Mouse (Mus musculus) MEL (cell line): ENCODE measurements around the gene Pgbd5. TPM values are rescaled to one million over a fixed set of nuclear protein-coding genes. Genes with fewer than 3 reads are reported as not detected.

ENCODE experiments used
- DNase-seq: peaks from one replicate; pipeline ENCODE4 v3.0.0; 2011; ENCODE audit warnings: low read depth, low spot score
- H3K27ac ChIP-seq: 2 replicates; pipeline ENCODE4 v1.5.1; 2012; ENCODE audit warnings: low read depth, mild to moderate bottlenecking, control low read depth, low read length, moderate library complexity; ENCODE audit not compliant: control insufficient read depth
- H3K27me3 ChIP-seq, 2 experiments: fragments of 150-350 bp in 1 of 2; sonication (generic) in 1 of 2; 2 replicates each; pipeline ENCODE4 v1.6.1; 2012; ENCODE audit warnings: low read length in 2 of 2, mild to moderate bottlenecking in 2 of 2, improper control_type of control experiment in 1 of 2, moderate library complexity in 1 of 2; ENCODE audit not compliant: insufficient read depth in 2 of 2, control insufficient read depth in 1 of 2
- H3K36me3 ChIP-seq, 2 experiments: 2 replicates each; pipeline ENCODE4 v1.6.1; 2012 to 2014; ENCODE audit warnings: low read length in 2 of 2, improper control_type of control experiment in 1 of 2, inconsistent platforms in 1 of 2, mild to moderate bottlenecking in 1 of 2; ENCODE audit not compliant: insufficient read depth in 2 of 2, control insufficient read depth in 1 of 2
- H3K4me1 ChIP-seq, 2 experiments: fragments of 150-350 bp in 1 of 2; sonication (generic) in 1 of 2; 2 replicates each; pipeline ENCODE4 v1.6.1; 2012; ENCODE audit warnings: low read length in 2 of 2, improper control_type of control experiment in 1 of 2, mild to moderate bottlenecking in 1 of 2; ENCODE audit not compliant: insufficient read depth in 2 of 2, control insufficient read depth in 1 of 2
- H3K4me3 ChIP-seq, 2 experiments: fragments of 150-350 bp in 1 of 2; sonication (generic) in 1 of 2; 2 replicates each; pipeline ENCODE4 v1.5.1; 2012; ENCODE audit warnings: low read depth in 2 of 2, low read length in 2 of 2, mild to moderate bottlenecking in 2 of 2, moderate library complexity in 2 of 2, control low read depth in 1 of 2, improper control_type of control experiment in 1 of 2; ENCODE audit not compliant: control insufficient read depth in 1 of 2, insufficient read depth in 1 of 2
- H3K79me2 ChIP-seq: 2 replicates; pipeline ENCODE4 v1.6.1; 2012; ENCODE audit warnings: mild to moderate bottlenecking, low read length, moderate library complexity; ENCODE audit not compliant: control insufficient read depth, poor library complexity, insufficient read depth
- H3K9ac ChIP-seq: 2 replicates; pipeline ENCODE4 v1.6.1; 2012; ENCODE audit warnings: low read depth, mild to moderate bottlenecking, control low read depth, low read length, moderate library complexity; ENCODE audit not compliant: control insufficient read depth, poor library complexity, severe bottlenecking
- H3K9me3 ChIP-seq: fragments of 150-350 bp; sonication (generic); replicated peaks from 2 replicates; pipeline ENCODE4 v1.6.1; 2012; ENCODE audit warnings: mild to moderate bottlenecking, low read length, improper control_type of control experiment, moderate library complexity; ENCODE audit not compliant: insufficient read depth
- CTCF ChIP-seq, 3 experiments: IDR thresholded peaks in 2 of 3; conservative IDR thresholded peaks in 1 of 3; 2 replicates each; pipeline ENCODE4 v1.5.1; 2011 to 2012; ENCODE audit warnings: low read length in 3 of 3, low read depth in 2 of 3, mild to moderate bottlenecking in 2 of 3, improper control_type of control experiment in 1 of 3, inconsistent platforms in 1 of 3, mixed read lengths in 1 of 3, moderate library complexity in 1 of 3; ENCODE audit not compliant: control insufficient read depth in 1 of 3, insufficient read depth in 1 of 3, poor library complexity in 1 of 3, severe bottlenecking in 1 of 3
- E2F4 ChIP-seq: IDR thresholded peaks from 2 replicates; pipeline ENCODE4 v1.6.1; 2011; ENCODE audit warnings: low read depth, low read length, improper control_type of control experiment, borderline replicate concordance
- ELF1 ChIP-seq: IDR thresholded peaks from 2 replicates; pipeline ENCODE4 v1.6.1; 2014; ENCODE audit warnings: low read depth, mild to moderate bottlenecking, inconsistent platforms, low read length, improper control_type of control experiment, moderate library complexity
- EP300 ChIP-seq, 2 experiments: IDR thresholded peaks; 2 replicates each; pipeline ENCODE4 v1.6.1; 2011; ENCODE audit warnings: improper control_type of control experiment in 2 of 2, low read length in 2 of 2, low read depth in 1 of 2, mild to moderate bottlenecking in 1 of 2
- ETS1 ChIP-seq: IDR thresholded peaks from 2 replicates; pipeline ENCODE4 v1.6.1; 2012; ENCODE audit warnings: low read depth, mild to moderate bottlenecking, inconsistent platforms, low read length, improper control_type of control experiment, moderate library complexity
- GABPA ChIP-seq: IDR thresholded peaks from 2 replicates; pipeline ENCODE4 v1.6.1; 2012; ENCODE audit warnings: low read depth, mild to moderate bottlenecking, inconsistent platforms, low read length, improper control_type of control experiment, moderate library complexity
- HCFC1 ChIP-seq: IDR thresholded peaks from 2 replicates; pipeline ENCODE4 v1.6.1; 2012; ENCODE audit warnings: low read depth, mild to moderate bottlenecking, inconsistent platforms, low read length, improper control_type of control experiment, moderate library complexity
- MEF2A ChIP-seq: IDR thresholded peaks from 2 replicates; pipeline ENCODE4 v1.6.1; 2014; ENCODE audit warnings: low read depth, mild to moderate bottlenecking, inconsistent platforms, low read length, improper control_type of control experiment; ENCODE audit not compliant: poor library complexity, insufficient replicate concordance, severe bottlenecking; ENCODE audit errors: extremely low read depth
- RAD21 ChIP-seq: IDR thresholded peaks from 2 replicates; pipeline ENCODE4 v1.6.1; 2011; ENCODE audit warnings: mild to moderate bottlenecking, low read depth, low read length, improper control_type of control experiment
- TCF12 ChIP-seq: IDR thresholded peaks from 2 replicates; pipeline ENCODE4 v1.6.1; 2014; ENCODE audit warnings: low read depth, mild to moderate bottlenecking, inconsistent platforms, low read length, improper control_type of control experiment, moderate library complexity
- UBTF ChIP-seq: IDR thresholded peaks from 2 replicates; pipeline ENCODE4 v1.6.1; 2012; ENCODE audit warnings: low read depth, mild to moderate bottlenecking, inconsistent platforms, low read length, improper control_type of control experiment, moderate library complexity, borderline replicate concordance; ENCODE audit not compliant: insufficient read depth
- USF2 ChIP-seq, 2 experiments: IDR thresholded peaks; 2 replicates each; pipeline ENCODE4 v1.6.1; 2011 to 2012; ENCODE audit warnings: improper control_type of control experiment in 2 of 2, low read length in 2 of 2, borderline replicate concordance in 1 of 2, inconsistent platforms in 1 of 2, low read depth in 1 of 2, mild to moderate bottlenecking in 1 of 2; ENCODE audit not compliant: insufficient read depth in 1 of 2
- ZC3H11A ChIP-seq: IDR thresholded peaks from 2 replicates; pipeline ENCODE4 v1.6.1; 2012; ENCODE audit warnings: low read depth, mild to moderate bottlenecking, inconsistent platforms, low read length, improper control_type of control experiment
- ZKSCAN1 ChIP-seq: IDR thresholded peaks from 2 replicates; pipeline ENCODE4 v1.6.1; 2012; ENCODE audit warnings: low read depth, mild to moderate bottlenecking, inconsistent platforms, low read length, improper control_type of control experiment, moderate library complexity
- polyA plus RNA-seq, 2 experiments: library from polyadenylated mRNA; stranded (reverse) in 1 of 2; unstranded in 1 of 2; fragments of >175 nt in 1 of 2; fragments of >200 nt in 1 of 2; gene quantifications; 2 replicates each; pipeline versions ENCODE4 v1.2.1 to v1.2.4; 2012; ENCODE audit warnings: low replicate concordance in 2 of 2, low read depth in 1 of 2; ENCODE audit not compliant: insufficient read length in 2 of 2, insufficient read depth in 1 of 2, missing spikeins in 1 of 2
- total RNA-seq: library from RNA; depleted of rRNA; stranded (reverse); fragments of 300-350 nt; gene quantifications from 2 replicates; pipeline ENCODE4 v1.2.3, GENCODE M21; 2012

The Pgbd5 gene
- total and polyA plus RNA-seq, 3 experiments = not detected

DNA sequence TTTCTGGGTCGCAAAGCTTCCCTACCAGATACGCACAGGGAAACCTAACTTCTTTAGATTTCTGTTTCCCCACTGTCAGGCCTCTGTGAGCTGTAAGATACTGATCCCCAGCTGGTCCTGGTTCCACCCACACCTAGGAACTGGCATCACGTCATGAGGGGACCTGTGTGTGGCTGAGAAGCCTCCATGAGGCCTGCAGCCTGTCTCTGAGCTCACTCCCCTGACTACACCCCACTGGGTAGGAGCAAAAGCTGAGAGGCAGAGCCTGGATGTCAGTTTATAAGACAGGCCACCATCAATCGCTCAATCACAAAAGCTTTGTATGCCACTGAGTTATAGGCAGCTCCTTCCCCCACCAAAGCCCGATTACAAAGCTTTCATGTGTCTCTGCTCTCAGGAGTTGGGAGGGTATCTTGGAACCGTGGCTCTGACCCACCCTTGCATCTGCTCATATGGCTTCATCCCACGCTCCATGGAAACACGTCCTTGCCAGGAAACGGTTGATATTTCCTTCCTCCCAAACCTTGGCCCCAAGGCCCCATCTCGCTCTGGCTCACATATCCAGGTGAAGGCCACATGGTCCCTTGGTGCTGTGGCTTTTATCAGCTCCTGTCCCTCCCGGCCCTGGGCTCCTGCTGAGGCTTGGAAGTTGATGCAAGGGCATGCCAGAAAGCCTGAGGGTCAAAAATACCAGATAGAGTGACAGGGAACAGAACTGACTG, 26.1 kb downstream of the Pgbd5 start:
- TF ChIP-seq ELF1 (no peak), TCF12 (no peak), ZC3H11A (no peak), RAD21 (no peak), ETS1 (no peak), ZKSCAN1 (no peak), HCFC1 (no peak), USF2 (IDR thresholded peaks at IDR 0.05; ENCODE audit: borderline replicate concordance in 1 of 2, insufficient read depth in 1 of 2, low read depth in 1 of 2, low read length in 2 of 2) (no peak), EP300 (IDR thresholded peaks at IDR 0.05; ENCODE audit: low read depth in 1 of 2, low read length in 2 of 2) (no peak), GABPA (no peak), CTCF (IDR thresholded peaks at IDR 0.05 in 2 of 3, conservative IDR thresholded peaks at IDR 0.05 in 1 of 3; ENCODE audit: control insufficient read depth in 1 of 3, insufficient read depth in 1 of 3, low read depth in 2 of 3, low read length in 3 of 3, poor library complexity in 1 of 3, severe bottlenecking in 1 of 3) (no peak)
- Histone ChIP-seq H3K9me3 (no peaks in the 10 kb centered on the region), H3K79me2 (no peaks in the 10 kb centered on the region), H3K27me3 (no peaks in the 10 kb centered on the region; a peak in 1 of 4 replicates), H3K4me3 (no peak overlapping the region), H3K9ac (no peak overlapping the region), H3K36me3 (no peaks in the 10 kb centered on the region), H3K4me1 (no peaks in the 10 kb centered on the region), H3K27ac (no peak overlapping the region)
- no peak for DNase-seq

DNA sequence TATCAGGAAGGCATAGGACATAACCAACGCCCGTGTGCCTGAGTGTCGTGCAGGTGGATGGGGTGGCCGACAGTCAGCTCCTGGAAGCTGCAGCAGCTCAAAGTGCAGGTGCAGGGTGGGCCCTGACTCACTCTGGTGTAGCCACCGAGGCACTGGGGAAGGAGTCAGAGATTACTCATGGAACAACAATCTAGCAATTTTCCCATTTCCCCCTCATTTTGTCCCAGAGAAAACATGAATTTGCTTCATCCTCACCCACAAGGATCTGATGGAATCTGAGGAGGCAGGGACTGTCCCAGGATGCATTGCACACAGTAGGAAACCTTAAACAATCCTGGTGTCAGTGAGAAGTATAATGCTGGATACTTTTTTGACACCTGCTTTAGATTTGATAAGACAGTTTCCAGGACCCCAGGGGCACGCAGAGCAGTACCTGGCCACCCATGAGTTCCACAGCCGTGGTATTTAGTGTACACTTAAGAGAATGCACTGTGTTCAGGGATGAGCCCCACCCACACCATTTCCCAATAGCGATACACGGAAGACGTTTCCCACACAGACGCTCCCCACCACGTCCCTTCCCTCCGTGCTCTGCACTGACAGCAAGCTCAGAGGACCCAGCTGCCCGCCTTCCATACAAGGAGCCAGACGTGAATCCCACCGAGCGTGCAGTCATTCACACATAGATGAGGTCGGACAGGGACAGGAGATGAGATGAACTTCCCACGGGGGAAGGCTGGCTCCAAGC, 26.8 kb downstream of the Pgbd5 start:
- Histone ChIP-seq H3K36me3 (no peaks in the 10 kb centered on the region), H3K9me3 (no peaks in the 10 kb centered on the region), H3K27ac (no peak overlapping the region), H3K9ac (no peak overlapping the region)
- no peak for DNase-seq
- TF ChIP-seq E2F4 (no peak), HCFC1 (no peak), TCF12 (no peak), MEF2A (no peak), UBTF (no peak), EP300 (IDR thresholded peaks at IDR 0.05; ENCODE audit: low read depth in 1 of 2, low read length in 2 of 2) (no peak), RAD21 (no peak)
- TF ChIP-seq, all 39 proteins: peak for 0
- Histone ChIP-seq H3K4me1 (no peaks in the 10 kb centered on the region), H3K27me3 (no peaks in the 10 kb centered on the region; a peak in 1 of 4 replicates), H3K79me2 (no peaks in the 10 kb centered on the region), H3K4me3 (no peak overlapping the region)
